Mouse (Mus musculus): ENCODE results near the gene Cyp2a4. TPM values are rescaled to one million over a fixed set of nuclear protein-coding genes. Genes with fewer than 3 reads are reported as not detected.

Gene Cyp2a4
- total RNA-seq (2023) = not detected

GRCm38 (mm10) chr7:26306926-26307325 lies at the start of gene Cyp2a4:
Cyp2a4 (plus strand) TSS chr7:26307169.

DNA sequence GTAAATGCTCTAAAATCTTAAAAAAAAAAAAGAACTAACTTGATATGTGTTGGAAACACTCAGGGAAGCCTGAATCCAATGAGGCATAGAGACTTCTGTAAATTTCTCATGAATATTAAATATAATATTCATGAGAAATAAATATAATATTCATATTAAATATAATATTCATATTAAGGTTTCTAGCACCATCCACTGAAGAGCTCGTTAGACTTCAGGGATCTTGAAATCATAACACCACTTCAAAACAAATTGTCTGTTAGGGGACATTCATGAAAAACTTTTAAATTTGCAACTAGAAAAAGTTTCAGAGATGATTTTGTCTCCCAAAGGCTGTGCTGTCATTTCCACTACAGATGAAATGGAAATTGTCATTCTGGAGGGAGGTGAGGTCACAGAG lies 46.9 kb upstream of the Cyp2a4 start, which contains the start of gene Vmn1r184:
Gene Vmn1r184 (plus strand): TSS at position 301 of the 400 bp plus-strand sequence.

Other genes starting within 250 kb of the Cyp2a4 start
- not detected for gene Cyp2b13, start 245.7 kb upstream of the Cyp2a4 start, total RNA-seq (2023)
- not detected for gene Cyp2b9, start 133.8 kb upstream of the Cyp2a4 start, total RNA-seq (2023)
- gene Vmn1r184, start 46.8 kb upstream of the Cyp2a4 start, total RNA-seq (2023) = not detected
- not detected for gene Nlrp9c, start 96.5 kb downstream of the Cyp2a4 start, total RNA-seq (2023)
- not detected for gene Nlrp4a, start 127.9 kb downstream of the Cyp2a4 start, total RNA-seq (2023)
- not detected for gene Nlrp9a, start 227.9 kb downstream of the Cyp2a4 start, total RNA-seq (2023)